Mouse (Mus musculus): ENCODE data around the gene Mpped2. TPM values are rescaled to one million over a fixed set of nuclear protein-coding genes. Genes with fewer than 3 reads are reported as not detected.

Mpped2 gene
- polyA plus RNA-seq, 2 experiments from 2014 or later = not detected

GRCm38 (mm10) chr2:106705664-106706063 is 12.6 kb downstream of the Mpped2 start:
- no peak for ATAC-seq

- no peak for ATAC-seq
Measured at GRCm38 (mm10) chr2:106707136-106707535, 14.1 kb downstream of the Mpped2 start.

- no peak for ATAC-seq
Measured at GRCm38 (mm10) chr2:106710862-106711477, 17.9 kb downstream of the Mpped2 start.

GRCm38 (mm10) chr2:106711506-106711905 is 18.4 kb downstream of the Mpped2 start:
- no peak for ATAC-seq

- ATAC-seq = no peak
Measured at GRCm38 (mm10) chr2:106713151-106713550, 20.1 kb downstream of the Mpped2 start.

- no peak for ATAC-seq
Measured at GRCm38 (mm10) chr2:106715674-106716364, 22.8 kb downstream of the Mpped2 start.

GRCm38 (mm10) chr2:106716365-106716717 is 23.3 kb downstream of the Mpped2 start:
- ATAC-seq = no peak

GRCm38 (mm10) chr2:106718888-106719287 is 25.8 kb downstream of the Mpped2 start:
- ATAC-seq = no peak

- ATAC-seq = no peak
Measured at GRCm38 (mm10) chr2:106719434-106719833, 26.4 kb downstream of the Mpped2 start.

GRCm38 (mm10) chr2:106720644-106721043 is 27.6 kb downstream of the Mpped2 start:
- no peak for ATAC-seq

GRCm38 (mm10) chr2:106722020-106722419 is 29.0 kb downstream of the Mpped2 start:
- ATAC-seq = no peak

- no peak for ATAC-seq
Measured at GRCm38 (mm10) chr2:106729951-106730564, 37.0 kb downstream of the Mpped2 start.

- no peak for ATAC-seq
Measured at GRCm38 (mm10) chr2:106730608-106731007, 37.5 kb downstream of the Mpped2 start.

- ATAC-seq = no peak
Measured at GRCm38 (mm10) chr2:106731478-106731877, 38.4 kb downstream of the Mpped2 start.

GRCm38 (mm10) chr2:106732171-106732570 is 39.1 kb downstream of the Mpped2 start:
- ATAC-seq = no peak

GRCm38 (mm10) chr2:106733396-106733795 is 40.3 kb downstream of the Mpped2 start:
- ATAC-seq = no peak

GRCm38 (mm10) chr2:106734004-106734403 is 40.9 kb downstream of the Mpped2 start:
- ATAC-seq = no peak

- ATAC-seq = no peak
Measured at GRCm38 (mm10) chr2:106735211-106735610, 42.1 kb downstream of the Mpped2 start.

GRCm38 (mm10) chr2:106735792-106736359 is 42.8 kb downstream of the Mpped2 start:
- ATAC-seq = no peak

GRCm38 (mm10) chr2:106738951-106739350 is 45.9 kb downstream of the Mpped2 start:
- no peak for ATAC-seq

GRCm38 (mm10) chr2:106744086-106744485 is 51.0 kb downstream of the Mpped2 start:
- no peak for ATAC-seq

- no peak for ATAC-seq
Measured at GRCm38 (mm10) chr2:106744601-106745000, 51.5 kb downstream of the Mpped2 start.

- ATAC-seq = no peak
Measured at GRCm38 (mm10) chr2:106745364-106745763, 52.3 kb downstream of the Mpped2 start.

GRCm38 (mm10) chr2:106746211-106746610 is 53.1 kb downstream of the Mpped2 start:
- no peak for ATAC-seq
